Mouse (Mus musculus) testis, adult 2 months (tissue): ENCODE measurements around the gene Trpc7.

Source experiments
- CTCF ChIP-seq: fragments of 200-500 bp; IDR thresholded peaks from 2 replicates; pipeline ENCODE4 v1.5.1; 2012; ENCODE audit warnings: low read depth, mild to moderate bottlenecking, inconsistent platforms, low read length, moderate library complexity; ENCODE audit not compliant: control insufficient read depth, insufficient read depth, insufficient replicate concordance
- POLR2A ChIP-seq: fragments of 200-500 bp; IDR thresholded peaks from 2 replicates; pipeline ENCODE4 v1.6.1; 2012; ENCODE audit warnings: low read depth, mild to moderate bottlenecking, inconsistent platforms, low read length, moderate library complexity; ENCODE audit not compliant: control insufficient read depth

DNA sequence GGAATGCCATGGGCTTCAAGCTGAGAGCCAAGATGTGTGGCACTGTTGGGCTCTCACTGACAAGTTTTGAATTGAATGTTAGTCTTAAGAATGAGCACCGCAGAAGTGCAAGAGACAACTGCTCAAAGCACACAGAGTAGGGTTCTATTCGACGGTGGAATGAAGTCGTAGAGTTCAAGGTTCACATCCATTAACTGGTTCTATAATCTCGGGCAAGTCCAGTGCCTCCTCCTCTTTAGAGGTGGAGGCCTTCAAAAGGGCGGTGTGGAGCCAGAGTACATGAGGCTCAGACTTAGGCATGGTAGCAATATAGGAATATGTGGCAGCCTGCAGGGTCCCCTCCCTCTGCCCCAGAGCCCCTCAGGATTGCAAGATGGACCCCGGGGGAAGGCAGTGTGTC, 98.3 kb downstream of the Trpc7 start:
- TF ChIP-seq CTCF (no peak), POLR2A (no peak)
